Mouse (Mus musculus) lung, postnatal 4 days (tissue): ENCODE results near the gene Gm1043.

Experiments used
- DNase-seq, 2 experiments: peaks; one replicate each; pipeline ENCODE4 v3.0.0; 2021

Gene Gm1043

DNA sequence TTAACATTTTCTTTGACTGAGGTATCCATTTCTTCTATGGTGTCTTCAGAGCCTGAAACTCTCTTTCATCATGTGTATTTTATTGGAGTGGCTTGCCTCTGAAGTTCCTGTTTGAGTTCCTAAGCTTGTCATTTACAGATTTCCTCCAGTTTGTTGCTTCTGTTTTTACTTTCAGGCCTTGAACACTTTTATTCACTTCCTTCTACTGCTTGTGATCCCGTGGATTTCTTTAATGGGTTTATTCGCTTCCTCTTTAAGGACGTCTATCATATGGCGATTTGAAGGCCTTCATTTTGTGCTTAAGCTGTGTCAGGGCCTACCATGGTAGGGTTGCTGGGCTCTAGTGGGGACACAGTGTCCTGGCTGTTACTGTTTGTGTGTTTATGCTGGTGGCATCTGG lies 11.5 kb upstream of the Gm1043 start:
- DNase-seq: no peak

DNA sequence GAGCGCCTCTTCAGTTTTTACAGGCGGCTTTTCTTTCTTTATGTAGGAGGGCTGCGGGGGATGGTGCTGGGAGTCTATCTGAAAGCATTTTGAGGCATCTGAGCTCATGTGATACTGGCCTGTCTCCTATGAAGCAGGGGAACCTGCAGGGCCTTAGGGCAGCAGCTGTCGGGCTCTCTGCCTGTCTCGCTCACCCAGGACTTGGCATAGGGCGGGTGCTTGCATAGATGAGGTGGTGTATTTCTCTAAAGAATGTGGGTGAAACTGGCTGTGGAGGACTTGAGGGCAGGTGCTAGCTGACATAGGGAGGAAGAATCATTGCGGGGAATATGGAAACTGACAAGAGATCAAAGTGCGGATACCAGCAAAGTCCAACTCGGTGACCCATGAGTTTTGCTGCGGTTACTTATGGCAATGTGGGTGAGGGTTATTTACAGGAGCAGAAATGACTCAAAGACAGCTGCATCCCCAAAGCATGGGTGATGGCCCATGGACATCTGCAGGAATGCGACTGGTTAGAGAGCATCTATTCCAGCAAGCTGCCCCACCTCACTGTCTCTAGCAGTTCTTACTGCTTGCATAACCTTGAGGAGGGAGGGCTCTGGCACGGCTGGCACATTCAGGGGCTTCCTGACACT lies 8.4 kb upstream of the Gm1043 start:
- no peak for DNase-seq

GRCm38 (mm10) chr5:37077330-37077698 lies 7.9 kb upstream of the Gm1043 start:
- DNase-seq: no peak

GRCm38 (mm10) chr5:37079484-37079883 lies 5.7 kb upstream of the Gm1043 start:
- no peak for DNase-seq

GRCm38 (mm10) chr5:37080601-37081000 lies 4.6 kb upstream of the Gm1043 start:
- no peak for DNase-seq

DNA sequence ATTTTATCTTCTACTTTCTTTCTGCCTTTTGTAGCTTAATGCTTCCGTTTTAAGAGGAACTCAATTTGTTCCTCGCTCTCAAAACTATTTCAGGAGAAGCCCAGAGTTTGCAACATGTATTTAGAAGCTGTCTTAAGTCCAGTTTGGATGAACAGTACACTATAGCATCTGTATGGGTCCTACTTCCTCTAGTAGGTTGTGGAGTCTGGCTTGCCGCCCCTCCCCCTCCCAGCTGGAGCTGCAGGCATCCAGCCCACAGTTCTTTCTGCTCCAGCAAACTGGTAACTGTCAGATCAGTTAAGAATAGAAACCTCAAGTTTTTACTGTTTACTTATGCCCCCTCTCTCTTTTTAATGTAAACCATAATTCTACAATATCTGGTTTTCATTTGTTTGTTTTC lies 2.8 kb upstream of the Gm1043 start:
- peak; percentile 19 to 41 for DNase-seq

DNA sequence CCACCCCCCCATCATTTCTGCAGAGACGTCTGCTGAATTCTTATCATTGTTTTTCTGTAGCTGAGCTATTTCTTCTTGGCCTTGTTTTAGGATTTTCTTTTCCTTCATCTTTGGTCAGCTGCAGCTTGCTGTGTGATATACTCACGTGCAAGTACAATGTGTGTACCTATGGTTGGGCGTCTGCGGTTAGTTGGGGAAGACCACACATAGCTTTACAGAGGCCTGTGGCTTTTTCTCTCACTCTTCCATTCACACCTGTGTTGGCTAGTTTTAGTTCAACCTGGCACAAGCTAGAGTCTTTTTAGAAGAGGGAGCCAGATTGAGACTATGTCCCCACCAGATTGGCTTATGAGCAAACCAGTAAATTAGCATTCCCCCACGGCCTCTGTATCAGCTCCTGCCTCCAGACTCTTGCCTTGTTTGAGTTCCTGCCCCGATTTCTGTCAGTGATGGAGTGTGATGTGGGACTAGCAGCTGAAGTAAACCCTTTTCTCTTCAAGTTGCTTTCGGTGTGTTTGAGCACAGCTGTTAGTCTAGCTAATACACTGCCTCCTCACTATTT lies 1.9 kb upstream of the Gm1043 start:
- peak in 1 of 2 experiments; percentile 6 for DNase-seq

GRCm38 (mm10) chr5:37083850-37084249 lies 1.3 kb upstream of the Gm1043 start:
- DNase-seq: peak in 1 of 2 experiments; percentile 1

DNA sequence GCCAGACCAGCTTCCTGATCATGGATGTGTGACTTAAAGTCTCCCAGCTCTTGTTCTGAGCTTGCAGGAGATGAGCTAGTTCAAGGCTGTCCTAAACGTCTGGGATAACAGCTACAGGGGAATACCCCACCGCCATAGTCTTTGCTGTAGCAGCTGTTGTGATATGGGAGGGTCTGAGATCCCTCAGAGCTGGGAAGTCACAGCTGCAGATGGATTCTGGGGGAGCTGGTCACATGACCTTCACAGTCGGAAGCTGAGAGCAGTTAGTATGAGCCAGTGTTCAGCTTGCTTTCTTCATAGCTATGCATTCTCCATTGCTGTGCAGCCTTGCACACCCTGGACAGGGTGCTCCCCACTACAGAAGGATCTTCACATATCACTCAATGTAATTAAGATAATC lies 748 bp downstream of the Gm1043 start:
- DNase-seq: peak in 1 of 2 experiments; percentile 10

GRCm38 (mm10) chr5:37087786-37088185 lies 2.6 kb downstream of the Gm1043 start:
- peak in 1 of 2 experiments; percentile 4 for DNase-seq

DNA sequence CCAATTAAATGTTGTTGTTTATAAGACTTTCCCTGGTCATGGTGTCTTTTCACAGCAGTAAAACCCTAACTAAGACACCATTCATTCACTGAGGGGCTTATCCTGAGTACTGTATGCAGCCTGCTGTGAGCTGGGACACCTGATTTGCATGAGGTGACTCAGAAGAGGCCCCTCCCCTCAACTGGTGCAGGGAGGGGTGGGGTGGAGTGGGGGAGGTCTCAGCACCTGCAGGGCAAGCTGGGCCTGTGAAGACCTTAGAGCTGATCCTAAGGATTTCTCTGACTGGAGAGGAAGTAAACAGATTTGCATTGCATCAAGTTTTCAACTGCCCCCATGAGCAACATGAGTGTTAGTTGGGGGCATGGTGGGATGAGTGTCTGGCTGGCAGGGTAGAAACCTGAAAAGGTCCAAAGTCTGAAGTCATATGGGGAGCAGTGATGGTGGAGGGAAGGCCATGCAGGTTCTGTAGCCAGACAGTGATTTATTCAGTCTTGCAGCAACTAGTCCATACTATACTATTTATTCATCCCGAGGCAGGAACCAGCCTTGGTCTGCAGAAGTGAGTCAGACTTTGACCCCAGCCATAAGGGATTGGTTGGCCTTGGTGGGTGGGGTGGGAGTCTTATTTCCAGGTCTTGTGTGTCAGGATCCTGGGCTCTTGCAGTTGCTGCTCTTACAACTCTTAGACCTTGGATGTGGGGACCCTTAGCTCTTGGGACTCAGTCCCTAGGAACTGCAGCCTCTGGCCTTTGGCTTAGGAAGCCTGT lies 3.4 kb downstream of the Gm1043 start:
- peak in 1 of 2 experiments; percentile 11 for DNase-seq

DNA sequence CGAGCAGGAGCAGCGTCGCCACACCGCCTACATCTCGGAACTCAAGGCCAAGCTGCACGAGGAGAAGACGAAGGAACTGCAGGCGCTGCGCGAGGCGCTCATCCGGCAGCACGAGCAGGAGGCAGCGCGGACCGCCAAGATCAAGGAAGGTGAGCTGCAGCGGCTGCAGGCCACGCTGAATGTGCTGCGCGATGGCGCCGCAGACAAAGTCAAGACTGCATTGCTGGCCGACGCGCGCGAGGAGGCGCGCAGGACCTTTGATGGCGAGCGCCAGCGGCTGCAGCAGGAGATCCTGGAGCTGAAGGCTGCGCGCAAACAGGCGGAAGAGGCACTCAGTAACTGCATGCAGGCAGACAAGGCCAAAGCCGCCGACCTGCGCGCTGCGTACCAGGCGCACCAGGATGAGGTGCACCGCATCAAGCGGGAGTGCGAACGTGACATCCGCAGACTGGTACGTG lies 6.0 kb downstream of the Gm1043 start:
- peak in 1 of 2 experiments; percentile 24 for DNase-seq

GRCm38 (mm10) chr5:37094941-37095340 lies 9.8 kb downstream of the Gm1043 start:
- DNase-seq: no peak

GRCm38 (mm10) chr5:37097591-37097990 lies 12.4 kb downstream of the Gm1043 start:
- no peak for DNase-seq

DNA sequence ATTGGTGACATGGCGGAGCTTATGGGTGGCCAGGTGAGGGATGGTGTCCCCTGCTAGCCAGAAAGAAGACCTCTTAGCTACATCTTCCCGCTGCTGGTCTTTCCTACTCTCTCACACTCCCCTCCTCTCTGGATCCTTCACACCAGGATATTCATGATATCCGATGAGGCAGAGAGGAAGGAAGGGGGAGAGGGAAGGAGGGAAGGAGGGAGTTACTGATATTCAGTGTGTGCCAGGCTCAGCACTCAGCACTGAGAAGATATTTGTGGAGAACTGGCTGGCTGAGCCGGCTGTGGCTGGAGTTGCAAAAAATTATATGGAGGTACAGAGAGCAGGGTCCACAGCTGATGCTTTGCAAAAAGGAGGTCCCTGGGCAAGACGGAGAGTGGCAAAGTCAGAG lies 15.6 kb downstream of the Gm1043 start:
- DNase-seq: no peak

- DNase-seq: no peak
These were observed 16.5 kb downstream of the Gm1043 start for GRCm38 (mm10) chr5:37101631-37102030.

GRCm38 (mm10) chr5:37102056-37102455 lies 16.9 kb downstream of the Gm1043 start:
- peak in 1 of 2 experiments; percentile 34 for DNase-seq

- DNase-seq: no peak
These were observed 20.6 kb downstream of the Gm1043 start for GRCm38 (mm10) chr5:37105531-37106456.

GRCm38 (mm10) chr5:37107111-37107510 lies 21.9 kb downstream of the Gm1043 start:
- DNase-seq: no peak

DNA sequence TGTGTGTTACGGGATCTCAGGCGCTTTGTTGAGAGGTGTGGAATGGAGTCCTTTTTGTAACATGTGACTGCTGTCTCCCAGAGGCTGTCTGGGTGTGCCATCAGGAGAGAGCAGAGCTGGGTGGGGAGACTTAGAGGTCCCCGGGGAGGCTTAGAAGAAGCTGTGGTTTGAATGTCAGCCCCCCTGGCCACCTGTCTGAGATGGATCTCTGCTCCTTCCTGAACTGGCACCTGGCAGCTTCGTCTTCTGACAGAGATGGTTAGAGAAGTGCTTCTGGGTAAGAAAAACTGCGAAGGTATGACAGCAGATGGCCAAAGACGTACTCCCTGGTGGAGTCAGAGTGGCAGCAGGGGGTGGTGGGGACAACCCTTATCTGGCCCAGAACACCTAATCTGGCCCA lies 22.4 kb downstream of the Gm1043 start:
- DNase-seq: no peak

- peak; percentile 38 to 65 for DNase-seq
These were observed 24.2 kb downstream of the Gm1043 start for GRCm38 (mm10) chr5:37109280-37109849.

- DNase-seq: no peak
These were observed 27.2 kb downstream of the Gm1043 start for GRCm38 (mm10) chr5:37112389-37112788.

DNA sequence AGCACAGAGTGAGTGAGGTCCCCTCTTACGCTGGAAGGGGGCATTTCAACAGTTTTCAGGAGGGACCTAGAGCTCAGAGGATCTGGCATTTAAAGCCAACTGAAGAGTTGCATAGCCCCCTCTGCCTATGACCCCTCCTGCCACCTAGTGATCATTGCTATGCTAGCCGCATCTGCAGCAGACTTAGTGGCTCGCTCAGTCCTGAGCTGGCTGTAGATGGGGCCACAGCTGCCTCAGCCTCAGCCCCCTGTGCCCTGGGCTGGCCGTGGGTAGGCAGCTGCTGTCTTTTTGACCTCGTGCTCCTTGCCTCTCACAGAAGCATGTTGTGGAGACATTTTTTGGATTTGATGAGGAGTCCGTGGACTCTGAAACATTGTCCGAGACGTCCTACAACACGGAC lies 32.0 kb downstream of the Gm1043 start:
- no peak for DNase-seq
